Mouse (Mus musculus): Measurements from ENCODE around the gene RPS10-NUDT3. TPM values are rescaled to one million over a fixed set of nuclear protein-coding genes. Genes with fewer than 3 reads are reported as not detected.
"Not testable (repeated sequence)": the region's sequence is repeated elsewhere in the genome, so short reads cannot be mapped to it uniquely, and the experiment has no call there.

The RPS10-NUDT3 gene
- total RNA-seq, 1 experiment, result not detected

GRCm38 (mm10) chr17:27638921-27639332, 3.9 kb upstream of the RPS10-NUDT3 start:
- TF ChIP-seq HCFC1 (IDR thresholded peaks at IDR 0.05; ENCODE audit: borderline replicate concordance, insufficient read depth, low read length), result 0 out of 2 replicates have a peak, but pooled peaks have one; percentile 42
- TF ChIP-seq ZNF384 (IDR thresholded peaks at IDR 0.05; ENCODE audit: low read depth, low read length), result no peak
- peaks cover 0 to 13% of the 10 kb centered on the region in 2 experiments; a peak in 3 of 4 replicates for H3K4me1 ChIP-seq (ENCODE audit: control insufficient read depth in 2 of 2, insufficient read depth in 2 of 2, low read length in 2 of 2, poor library complexity in 1 of 2)
- H3K4me3 ChIP-seq (ENCODE audit: insufficient read depth in 1 of 2, low read depth in 1 of 2, low read length in 2 of 2, poor library complexity in 1 of 2, severe bottlenecking in 1 of 2), result no peak overlapping the region; a peak in 1 of 4 replicates
- in situ Hi-C loops (cut with MboI; ENCODE audit: low sequenced_read_pairs in 2 of 2, unreplicated experiment in 2 of 2), result no loop called here
- no peaks in the 10 kb centered on the region for H3K9me3 ChIP-seq (ENCODE audit: control insufficient read depth, insufficient read depth, low read depth, low read length)
- 0 out of 2 replicates have a peak overlapping the region, but pooled peaks have one; percentile 3 for H3K9ac ChIP-seq (ENCODE audit: insufficient read depth, low read depth, low read length, poor library complexity, severe bottlenecking)
- peaks cover 10% of the 10 kb centered on the region for H3K36me3 ChIP-seq (ENCODE audit: control insufficient read depth, insufficient read depth, low read length, poor library complexity, severe bottlenecking)
- DNase-seq (ENCODE audit: low read depth, low spot score), result no peak
- H3K27ac ChIP-seq (ENCODE audit: insufficient read depth, low read depth, low read length, poor library complexity, severe bottlenecking), result no peak overlapping the region

GRCm38 (mm10) chr17:27637333-27637732, 2.3 kb upstream of the RPS10-NUDT3 start:
- peaks cover 26% of the 10 kb centered on the region for H3K36me3 ChIP-seq (ENCODE audit: control insufficient read depth, insufficient read depth, low read length, poor library complexity, severe bottlenecking)
- no peak overlapping the region for H3K9ac ChIP-seq (ENCODE audit: insufficient read depth, low read depth, low read length, poor library complexity, severe bottlenecking)
- H3K4me1 ChIP-seq (ENCODE audit: control insufficient read depth in 2 of 2, insufficient read depth in 2 of 2, low read length in 2 of 2, poor library complexity in 1 of 2), result peaks cover 0 to 11% of the 10 kb centered on the region in 2 experiments; a peak in 3 of 4 replicates
- no peak overlapping the region for H3K27ac ChIP-seq (ENCODE audit: insufficient read depth, low read depth, low read length, poor library complexity, severe bottlenecking)
- in situ Hi-C loops (cut with MboI; ENCODE audit: low sequenced_read_pairs in 2 of 2, unreplicated experiment in 2 of 2), result no loop called here
- TF ChIP-seq ZC3H11A (IDR thresholded peaks at IDR 0.05; ENCODE audit: borderline replicate concordance, low read depth, low read length), result no peak
- TF ChIP-seq MAFK (IDR thresholded peaks at IDR 0.05; ENCODE audit: insufficient read depth, low read depth, low read length), result no peak
- no peak for TF ChIP-seq ZNF384 (IDR thresholded peaks at IDR 0.05; ENCODE audit: low read depth, low read length)
- no peak for TF ChIP-seq HCFC1 (IDR thresholded peaks at IDR 0.05; ENCODE audit: borderline replicate concordance, insufficient read depth, low read length)
- no peak for TF ChIP-seq CHD2 (IDR thresholded peaks at IDR 0.05; ENCODE audit: low read depth, low read length)
- H3K4me3 ChIP-seq (ENCODE audit: insufficient read depth in 1 of 2, low read depth in 1 of 2, low read length in 2 of 2, poor library complexity in 1 of 2, severe bottlenecking in 1 of 2), result no peak overlapping the region
- no peaks in the 10 kb centered on the region for H3K9me3 ChIP-seq (ENCODE audit: control insufficient read depth, insufficient read depth, low read depth, low read length)
- DNase-seq (ENCODE audit: low read depth, low spot score), result no peak

- H3K4me3 ChIP-seq (ENCODE audit: insufficient read depth in 1 of 2, low read depth in 1 of 2, low read length in 2 of 2, poor library complexity in 1 of 2, severe bottlenecking in 1 of 2), result peak within 1 kb of the TSS; percentile 53 to 97
- peak within 1 kb of the TSS; percentile 22; the same call in 1 of the 2 replicates for H3K9ac ChIP-seq (ENCODE audit: insufficient read depth, low read depth, low read length, poor library complexity, severe bottlenecking)
- DNase-seq (ENCODE audit: low read depth, low spot score), result no peak
- peaks cover 0 to 13% of the 10 kb centered on the region in 2 experiments; a peak in 3 of 4 replicates for H3K4me1 ChIP-seq (ENCODE audit: control insufficient read depth in 2 of 2, insufficient read depth in 2 of 2, low read length in 2 of 2, poor library complexity in 1 of 2)
- in situ Hi-C loops (cut with MboI; ENCODE audit: low sequenced_read_pairs in 2 of 2, unreplicated experiment in 2 of 2), result no loop called here
- H3K9me3 ChIP-seq (ENCODE audit: control insufficient read depth, insufficient read depth, low read depth, low read length), result no peaks in the 10 kb centered on the region
- H3K36me3 ChIP-seq (ENCODE audit: control insufficient read depth, insufficient read depth, low read length, poor library complexity, severe bottlenecking), result peaks cover 36% of the 10 kb centered on the region
- no peak for TF ChIP-seq HCFC1 (IDR thresholded peaks at IDR 0.05; ENCODE audit: borderline replicate concordance, insufficient read depth, low read length)
- TF ChIP-seq ZNF384 (IDR thresholded peaks at IDR 0.05; ENCODE audit: low read depth, low read length), result no peak
- no peak for TF ChIP-seq ZC3H11A (IDR thresholded peaks at IDR 0.05; ENCODE audit: borderline replicate concordance, low read depth, low read length)
- TF ChIP-seq MAFK (IDR thresholded peaks at IDR 0.05; ENCODE audit: insufficient read depth, low read depth, low read length), result no peak
- no peak for TF ChIP-seq CHD2 (IDR thresholded peaks at IDR 0.05; ENCODE audit: low read depth, low read length)
- H3K27ac ChIP-seq (ENCODE audit: insufficient read depth, low read depth, low read length, poor library complexity, severe bottlenecking), result peak within 1 kb of the TSS; percentile 37; the same call in 1 of the 2 replicates
Observed at GRCm38 (mm10) chr17:27636132-27637020, 1.4 kb upstream of the RPS10-NUDT3 start, which contains the start of gene Rps10. TSS of gene Rps10 (minus strand) at chr17:27636669.

GRCm38 (mm10) chr17:27635575-27635903, 517 bp upstream of the RPS10-NUDT3 start:
- peak overlapping the region; percentile 22; the same call in 1 of the 2 replicates for H3K9ac ChIP-seq (ENCODE audit: insufficient read depth, low read depth, low read length, poor library complexity, severe bottlenecking)
- H3K9me3 ChIP-seq (ENCODE audit: control insufficient read depth, insufficient read depth, low read depth, low read length); DNase-seq (ENCODE audit: low read depth, low spot score); in situ Hi-C loops (cut with MboI; ENCODE audit: low sequenced_read_pairs in 2 of 2, unreplicated experiment in 2 of 2): not testable (repeated sequence)
- peak overlapping the region; percentile 53 to 97 for H3K4me3 ChIP-seq (ENCODE audit: insufficient read depth in 1 of 2, low read depth in 1 of 2, low read length in 2 of 2, poor library complexity in 1 of 2, severe bottlenecking in 1 of 2)
- peak overlapping the region; percentile 37; the same call in 1 of the 2 replicates for H3K27ac ChIP-seq (ENCODE audit: insufficient read depth, low read depth, low read length, poor library complexity, severe bottlenecking)
- peak; percentile 96 for TF ChIP-seq ZNF384 (IDR thresholded peaks at IDR 0.05; ENCODE audit: low read depth, low read length)
- peaks cover 0 to 13% of the 10 kb centered on the region in 2 experiments; a peak in 3 of 4 replicates for H3K4me1 ChIP-seq (ENCODE audit: control insufficient read depth in 2 of 2, insufficient read depth in 2 of 2, low read length in 2 of 2, poor library complexity in 1 of 2)
- H3K36me3 ChIP-seq (ENCODE audit: control insufficient read depth, insufficient read depth, low read length, poor library complexity, severe bottlenecking), result peaks cover 44% of the 10 kb centered on the region
